Mouse (Mus musculus): ENCODE measurements around the gene E4f1.

- TF ChIP-seq CTCF (IDR thresholded peaks at IDR 0.05; ENCODE audit: extremely low read depth, insufficient read depth, low read length) (0 out of 2 replicates have a peak, but pooled peaks have one; percentile 16), POLR2A (IDR thresholded peaks at IDR 0.05; ENCODE audit: extremely low read depth, insufficient read depth, low read length) (no peak)
Observed at GRCm38 (mm10) chr17:24441148-24441547, 29.0 kb downstream of the E4f1 start.

Data from cortical plate, adult 2 months (tissue).